Comparison of ENCODE assay signal across 8 mouse cellular contexts in genomic region chr10:128091564-128092505, GRCm38 (mm10). TPM values are rescaled to one million over a fixed set of nuclear protein-coding genes. Genes with fewer than 3 reads are reported as not detected.
DNase-seq lines count a peak whose midpoint lies in the region; ATAC-seq lines count a peak whose summit lies in the region.

Baz2a (plus strand) TSS chr10:128091577.

- H3K4me1 ChIP-seq in midbrain, embryonic 10.5 days: peaks cover 58% of the 10 kb centered on the region

- H3K27ac ChIP-seq in midbrain, embryonic 10.5 days (replicated peaks): peak within 1 kb of the TSS; percentile 94

- peak; percentile 57 for ATAC-seq in inflammation-experienced regulatory T-cells, adult 6 months

- H3K9me3 ChIP-seq in midbrain, embryonic 10.5 days (replicated peaks): no peaks in the 10 kb centered on the region

- WGBS in midbrain, embryonic 10.5 days: 2% methylated on average over 20 of the region's 20 CpGs

- intact Hi-C loops in left cerebral cortex, postnatal 4 days (cut with DNase I): loop anchor here (5.0 kb wide), 1 partner anchor 95 kb away; no protein-coding TSS in a partner anchor

- peak in 1 of 2 experiments; percentile 21 for DNase-seq in left cerebral cortex, adult 18-20 months (ENCODE audit: low spot score in 2 of 2)
- no peak for DNase-seq in left cerebral cortex, adult 11 months (ENCODE audit: low spot score)
- peak; percentile 80 for DNase-seq in cerebellum, adult 9-11 months
- DNase-seq in gastrocnemius, postnatal 25 days: peak; percentile 75
- peak; percentile 42 for DNase-seq in left cerebral cortex, postnatal 4 days
- DNase-seq in midbrain, embryonic 10.5 days (ENCODE audit: low spot score): peak; percentile 43
- peak; percentile 73 to 86 for DNase-seq in spleen, postnatal 4 days (ENCODE audit: low spot score in 2 of 2)

- H3K4me3 ChIP-seq in midbrain, embryonic 10.5 days: peak within 1 kb of the TSS; percentile 89

- H3K27me3 ChIP-seq in midbrain, embryonic 10.5 days (ENCODE audit: low read depth, poor library complexity, severe bottlenecking): peaks cover 7% of the 10 kb centered on the region; the same call in 1 of the 2 replicates

- H3K36me3 ChIP-seq in midbrain, embryonic 10.5 days: peaks cover 42% of the 10 kb centered on the region

RNA-seq across cellular contexts. Expression of gene Baz2a, which starts in this region (rescaled TPM):
- 10 to 100 TPM; 40.3 to 40.4 TPM for total RNA-seq in left cerebral cortex, adult 18-20 months (2021)
- 10 to 100 TPM; 11.4 to 12.0 TPM for total RNA-seq in gastrocnemius, postnatal 25 days (2021)
- polyA plus RNA-seq in inflammation-experienced regulatory T-cells, adult 6 months (2017; shearing (Covaris generic)): 10 to 100 TPM; 37.9 to 63.7 (median 44.3) TPM
- total RNA-seq in left cerebral cortex, postnatal 4 days (2021): 10 to 100 TPM; 34.5 to 36.2 TPM
- 14.3 and 16.7 TPM in 2 replicates for polyA plus RNA-seq in midbrain, embryonic 10.5 days (2016; fragmentation: Nextera tagmentation; extraction: Ambion mirVana)
